Mouse (Mus musculus): ENCODE measurements around the gene Trpv6.

Trpv6 gene

GRCm38 (mm10) chr6:41636178-41636577 is at the start of gene Trpv6:
TSS of gene Trpv6 (minus strand) at chr6:41636405.
- DNase-seq (ENCODE audit: low read depth, low spot score): no peak

GRCm38 (mm10) chr6:41685596-41685995 is 49.4 kb upstream of the Trpv6 start:
- no peak for DNase-seq (ENCODE audit: low read depth, low spot score)

DNA sequence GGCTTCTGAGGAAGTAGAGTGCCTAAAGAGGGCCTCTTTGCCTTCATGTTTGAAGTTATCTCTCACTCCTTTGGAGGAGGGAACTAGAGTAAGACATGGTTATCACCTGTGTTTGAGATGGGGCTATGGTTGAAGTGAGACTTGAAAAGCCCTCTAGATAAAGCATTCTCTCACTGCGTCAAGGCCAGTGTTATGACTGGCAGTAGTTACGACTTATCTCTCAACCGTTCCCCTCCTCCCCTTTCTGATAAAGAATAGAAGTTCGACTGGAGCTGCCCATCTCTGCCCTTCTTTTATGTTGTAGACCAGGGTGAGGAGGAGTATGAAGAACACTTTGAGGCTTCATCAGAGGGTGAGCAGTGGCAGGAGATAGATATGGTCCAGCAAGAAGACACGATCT is 48.7 kb upstream of the Trpv6 start:
- DNase-seq (ENCODE audit: low read depth, low spot score): no peak

DNA sequence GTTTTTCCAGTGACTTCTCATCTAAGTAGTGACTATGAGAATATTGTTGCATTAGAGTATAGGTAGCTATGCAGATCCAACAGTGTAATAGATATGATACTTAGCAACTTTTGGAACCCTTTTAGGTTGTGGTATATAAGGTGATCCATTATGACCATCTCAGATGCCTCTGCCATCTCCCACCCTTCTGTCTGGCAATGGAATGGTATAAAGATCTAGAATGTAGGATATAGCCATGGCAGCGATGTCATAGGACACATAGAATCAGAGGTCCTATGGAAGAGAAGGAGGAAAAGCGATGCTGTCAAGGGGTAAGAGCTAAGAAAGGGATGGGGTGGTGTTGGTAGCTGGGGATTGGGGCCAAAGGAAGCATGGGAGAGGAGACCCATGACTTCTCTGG is 47.9 kb upstream of the Trpv6 start, which contains the start of gene Llcfc1:
TSS of gene Llcfc1 (plus strand) at position 301 of the 400 bp plus-strand sequence.
- DNase-seq (ENCODE audit: low read depth, low spot score): no peak

- no peak for DNase-seq (ENCODE audit: low read depth, low spot score)
Observed at GRCm38 (mm10) chr6:41681656-41682055, 45.5 kb upstream of the Trpv6 start.

DNA sequence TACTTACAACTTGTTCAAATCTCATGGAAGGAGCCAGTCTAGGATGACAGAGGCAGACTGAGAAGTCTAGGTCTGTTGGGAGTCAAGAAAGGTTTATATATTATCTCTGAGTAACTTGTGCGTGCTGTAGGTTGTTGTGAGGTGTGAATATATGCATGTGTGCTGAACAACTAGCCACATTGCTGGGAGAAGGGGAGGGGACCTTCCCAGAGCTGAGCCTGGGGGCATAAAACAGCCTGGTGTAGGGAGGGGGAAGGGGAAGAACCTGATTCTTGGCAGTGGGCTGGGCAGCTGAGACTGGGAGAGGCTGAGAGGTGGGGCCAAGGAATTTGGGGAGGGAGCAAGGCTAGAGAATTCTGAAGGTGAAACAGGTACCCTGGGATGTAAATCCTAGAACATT is 44.5 kb upstream of the Trpv6 start, which contains the start of gene Trpv5:
TSS of gene Trpv5 (minus strand) at position 101 of the 400 bp plus-strand sequence.
- no peak for DNase-seq (ENCODE audit: low read depth, low spot score)

- DNase-seq (ENCODE audit: low read depth, low spot score): no peak
Observed at GRCm38 (mm10) chr6:41676530-41676929, 40.3 kb upstream of the Trpv6 start.

DNA sequence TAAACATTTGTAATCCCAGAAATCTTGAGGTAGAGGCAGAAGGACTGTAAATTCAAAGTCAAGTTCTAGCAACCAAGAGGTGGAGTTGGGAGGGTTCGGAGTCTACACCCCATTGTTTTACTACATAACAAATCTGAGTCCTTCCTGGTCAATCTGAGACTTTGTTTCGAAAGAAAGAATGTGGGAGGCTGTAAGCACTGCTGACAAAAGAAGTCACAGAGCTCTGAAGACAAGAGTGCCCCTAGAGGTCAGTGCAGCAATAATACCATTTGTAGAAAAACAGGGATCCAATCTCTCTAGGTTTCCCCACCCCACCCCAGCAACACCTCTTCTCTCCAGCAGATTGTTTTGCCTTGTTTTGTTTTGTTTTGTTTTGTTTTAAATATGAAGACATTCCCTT is 26.1 kb upstream of the Trpv6 start:
- DNase-seq (ENCODE audit: low read depth, low spot score): no peak

DNA sequence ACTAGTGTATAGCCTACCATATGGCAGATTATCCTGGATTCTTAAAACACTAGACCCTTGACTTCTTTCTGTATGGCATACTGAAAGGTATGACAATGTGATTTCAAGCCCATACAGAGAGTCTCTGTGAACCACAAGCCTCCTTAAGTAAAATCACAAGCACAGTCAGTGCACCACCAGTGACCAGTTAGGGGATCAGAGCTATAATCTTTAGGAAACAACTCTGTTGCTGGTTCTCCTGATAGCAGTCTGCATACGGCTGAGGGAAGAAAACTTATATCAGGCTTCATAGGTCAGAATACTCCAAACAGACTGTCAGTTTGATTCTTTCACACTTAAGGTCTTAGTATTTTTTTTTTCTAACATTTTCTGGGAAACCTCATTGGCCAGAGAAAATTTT is 22.3 kb upstream of the Trpv6 start:
- DNase-seq (ENCODE audit: low read depth, low spot score): no peak

- no peak for DNase-seq (ENCODE audit: low read depth, low spot score)
Observed at GRCm38 (mm10) chr6:41654648-41655047, 18.4 kb upstream of the Trpv6 start.

- no peak for DNase-seq (ENCODE audit: low read depth, low spot score)
Observed at GRCm38 (mm10) chr6:41653173-41653572, 17.0 kb upstream of the Trpv6 start.

- DNase-seq (ENCODE audit: low read depth, low spot score): no peak
Observed at GRCm38 (mm10) chr6:41646672-41647071, 10.5 kb upstream of the Trpv6 start.

DNA sequence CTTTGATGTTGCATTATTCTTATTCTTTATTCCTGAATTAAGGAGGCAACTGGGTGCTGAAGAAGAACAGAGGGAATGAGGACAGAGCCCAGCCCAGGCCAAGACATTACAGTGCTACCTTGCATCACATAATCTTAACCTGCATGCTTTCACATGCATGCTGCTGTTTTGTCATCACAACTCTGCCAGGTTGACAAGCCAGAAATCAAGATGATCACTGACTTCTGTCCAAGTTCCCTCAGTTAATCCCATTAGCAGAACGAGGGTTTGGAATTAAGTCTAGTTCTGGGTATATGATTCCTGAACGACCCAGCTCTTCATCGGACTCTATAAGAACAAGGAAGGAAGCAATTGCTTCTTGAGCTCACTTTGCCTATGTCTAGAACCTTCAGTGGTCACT is 10.0 kb upstream of the Trpv6 start:
- no peak for DNase-seq (ENCODE audit: low read depth, low spot score)

DNA sequence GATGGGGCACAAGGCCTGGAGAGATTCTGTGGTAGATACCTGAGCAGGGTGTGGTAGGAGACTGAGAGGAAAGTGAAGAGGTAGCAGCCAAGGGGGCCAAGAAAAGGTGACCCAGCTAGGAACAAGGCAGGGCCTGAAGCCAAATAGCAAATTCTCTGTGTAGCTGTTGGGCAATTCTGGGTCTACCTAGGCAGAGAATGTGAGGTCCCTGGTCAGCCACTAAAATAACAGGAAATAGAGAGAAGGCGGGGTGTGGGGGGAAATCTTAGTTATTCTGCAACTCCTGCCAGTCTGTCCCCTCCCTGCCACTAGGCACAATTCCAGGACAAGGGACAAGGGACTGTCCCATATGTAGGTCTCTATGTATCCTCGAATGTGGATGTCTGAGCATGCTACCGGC is 7.0 kb upstream of the Trpv6 start:
- no peak for DNase-seq (ENCODE audit: low read depth, low spot score)

DNA sequence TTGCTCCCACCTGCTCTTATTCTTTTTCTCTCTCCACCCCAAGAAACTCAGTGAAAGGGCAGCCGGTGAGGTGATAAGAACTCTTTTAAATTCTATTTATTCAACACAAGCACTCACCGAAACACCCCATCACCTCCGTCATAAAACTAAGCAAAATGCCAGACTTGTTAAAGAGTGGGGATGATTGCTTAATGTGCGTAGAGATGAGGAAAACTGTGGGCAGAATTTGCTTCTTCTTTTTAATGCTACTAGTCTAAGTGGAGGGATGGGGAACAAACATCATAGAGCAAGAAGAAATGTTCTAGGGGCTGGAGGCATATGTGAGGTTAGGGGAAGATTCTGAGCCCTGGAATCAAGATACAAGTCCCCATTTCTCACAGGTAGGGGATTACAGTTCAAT is 6.6 kb upstream of the Trpv6 start:
- DNase-seq (ENCODE audit: low read depth, low spot score): no peak

GRCm38 (mm10) chr6:41641173-41641866 is 5.1 kb upstream of the Trpv6 start:
- DNase-seq (ENCODE audit: low read depth, low spot score): no peak

- no peak for DNase-seq (ENCODE audit: low read depth, low spot score)
Observed at GRCm38 (mm10) chr6:41640449-41640848, 4.2 kb upstream of the Trpv6 start.

DNA sequence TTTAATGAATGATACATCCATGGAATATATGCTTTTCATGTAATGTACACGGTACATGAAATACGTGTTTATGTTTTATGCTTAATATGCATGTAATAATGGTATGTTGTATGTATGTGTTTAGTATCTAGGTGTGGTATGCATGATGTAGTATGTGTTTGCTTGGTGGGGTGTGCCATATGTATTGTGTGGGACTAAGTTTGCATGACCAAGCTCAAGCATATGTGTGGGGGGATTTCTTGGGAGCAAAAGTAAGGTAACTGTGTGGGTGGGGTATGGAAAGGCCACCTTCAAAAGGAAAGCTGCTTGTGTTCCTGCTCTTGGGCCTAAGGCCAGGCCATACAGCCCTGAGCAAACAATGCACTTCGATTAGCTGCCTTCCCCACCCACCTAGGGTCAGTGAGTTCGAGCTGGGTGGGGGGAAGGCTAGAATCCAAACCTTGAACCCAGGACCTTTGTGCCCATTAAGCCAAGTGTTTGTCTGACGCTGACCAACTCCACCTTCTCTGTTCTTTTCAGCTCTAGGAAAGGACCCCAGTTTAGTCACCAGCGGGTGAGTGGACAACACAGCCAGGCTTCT is 1.8 kb upstream of the Trpv6 start:
- no peak for DNase-seq (ENCODE audit: low read depth, low spot score)

DNA sequence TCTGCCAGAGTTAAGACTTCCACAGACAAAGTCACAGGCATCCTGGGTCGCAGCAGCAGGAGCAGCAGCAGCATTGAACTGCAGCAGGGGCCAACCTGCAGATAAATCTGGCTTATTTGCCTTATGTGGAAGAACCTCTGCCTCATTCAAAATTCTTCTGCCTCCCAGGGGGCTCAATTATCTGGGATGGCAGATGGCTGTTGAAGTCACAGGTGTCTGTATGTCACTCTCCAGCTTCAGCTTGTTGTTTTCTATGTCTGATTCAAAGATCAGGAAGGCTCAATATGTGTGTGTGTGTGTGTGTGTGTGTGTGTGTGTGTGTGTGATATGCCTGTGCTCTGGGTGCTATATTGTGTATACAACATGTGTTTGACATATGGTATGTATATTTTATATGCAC is 1.2 kb upstream of the Trpv6 start:
- no peak for DNase-seq (ENCODE audit: low read depth, low spot score)

- DNase-seq (ENCODE audit: low read depth, low spot score): no peak
Observed at GRCm38 (mm10) chr6:41635211-41635610, 994 bp downstream of the Trpv6 start.

DNA sequence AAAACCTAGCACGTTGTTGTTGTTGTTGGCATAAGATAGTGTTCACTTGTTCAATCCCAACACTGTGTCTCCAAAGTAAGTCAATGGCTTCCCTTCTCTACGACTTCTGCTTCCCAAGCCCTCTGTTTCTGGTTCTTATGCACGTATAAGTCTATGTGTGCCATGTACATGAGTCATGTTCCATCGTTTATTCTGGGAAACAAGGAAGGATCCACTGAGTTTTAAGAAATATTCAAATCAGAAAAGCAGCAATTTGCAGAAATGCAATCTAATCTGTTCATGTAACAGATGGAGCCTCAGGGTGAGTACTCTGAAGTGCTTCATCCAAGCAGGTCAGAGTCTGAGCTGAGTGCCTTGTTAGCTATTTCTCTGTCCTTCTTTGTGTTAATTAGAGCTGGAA is 4.7 kb downstream of the Trpv6 start:
- DNase-seq (ENCODE audit: low read depth, low spot score): no peak

DNA sequence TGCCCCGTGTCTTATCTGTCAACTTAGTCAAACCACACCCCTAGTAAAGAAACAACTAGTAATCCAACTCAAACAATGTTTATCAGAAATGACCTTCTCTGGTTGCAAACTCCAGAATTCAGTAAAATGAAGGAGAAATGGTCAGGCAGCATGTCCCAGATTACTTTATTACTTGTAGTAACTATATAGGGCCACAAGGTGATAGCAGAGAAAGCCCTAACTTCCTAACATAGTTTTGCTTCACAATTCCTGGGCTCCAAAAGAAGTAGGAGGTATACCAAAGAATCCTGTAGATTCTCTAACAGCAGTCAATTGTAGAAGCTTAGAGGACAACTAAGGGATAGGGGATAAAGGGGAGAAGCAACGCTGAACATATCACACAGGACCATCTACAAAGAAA is 5.4 kb downstream of the Trpv6 start:
- DNase-seq (ENCODE audit: low read depth, low spot score): no peak

- DNase-seq (ENCODE audit: low read depth, low spot score): no peak
Observed at GRCm38 (mm10) chr6:41628180-41628579, 8.0 kb downstream of the Trpv6 start.

GRCm38 (mm10) chr6:41622661-41623060 is 13.5 kb downstream of the Trpv6 start:
- no peak for DNase-seq (ENCODE audit: low read depth, low spot score)

All from brain, embryonic 18.5 days (tissue).